In genomic region chr9:54587863-54588262, GRCm38 (mm10) we compare ENCODE assay signal across 12 mouse cellular contexts. TPM values are rescaled to one million over a fixed set of nuclear protein-coding genes. Genes with fewer than 3 reads are reported as not detected.
DNase-seq lines count a peak whose midpoint lies in the region; ATAC-seq lines count a peak whose summit lies in the region.
"Had no signal": no experiment of that assay in that cellular context is flagged by ENCODE, and none has a peak within 500 bp of the region (broad histone marks: within the 10 kb centered on the region; RNA-seq: fewer than 3 reads in every experiment).

No protein-coding gene starts in this region.

- H3K4me2 ChIP-seq in kidney, embryonic 15.5 days: peak overlapping the region; percentile 90
- H3K4me2 ChIP-seq in hindbrain, embryonic 15.5 days: peak overlapping the region; percentile 81
- peak overlapping the region; percentile 90 for H3K4me2 ChIP-seq in midbrain, embryonic 16.5 days (ENCODE audit: low read length)

- DNase-seq in adrenal gland, postnatal 10 days: peak; percentile 68
- DNase-seq in adrenal gland, adult 18-20 months (ENCODE audit: low spot score in 2 of 2): no peak
- DNase-seq in kidney, postnatal 4 days: no peak
- no peak for DNase-seq in lung, postnatal 10 days
- DNase-seq in layer of hippocampus, postnatal 10 days (ENCODE audit: low spot score in 2 of 2): no peak
- DNase-seq: cerebellum, adult 8-10 months; gastrocnemius, postnatal 10 days had no signal

- peaks cover 21% of the 10 kb centered on the region for H3K4me1 ChIP-seq in kidney, embryonic 15.5 days
- peaks cover 19% of the 10 kb centered on the region for H3K4me1 ChIP-seq in hindbrain, embryonic 15.5 days (replicated peaks)
- H3K4me1 ChIP-seq in midbrain, embryonic 16.5 days (ENCODE audit: control insufficient read depth, insufficient read depth, low read length): peaks cover 17% of the 10 kb centered on the region

- WGBS in kidney, embryonic 15.5 days: 47% methylated on average over 4 of the region's 4 CpGs
- 82% methylated on average over 4 of the region's 4 CpGs for WGBS in hindbrain, embryonic 15.5 days
- WGBS in midbrain, embryonic 16.5 days: 42% methylated on average over 4 of the region's 4 CpGs

- H3K27ac ChIP-seq in kidney, embryonic 15.5 days: no peak overlapping the region
- no peak overlapping the region for H3K27ac ChIP-seq in hindbrain, embryonic 15.5 days (replicated peaks)
- H3K27ac ChIP-seq in midbrain, embryonic 16.5 days (ENCODE audit: low read length): no peak overlapping the region

- H3K4me3 ChIP-seq in kidney, embryonic 15.5 days (replicated peaks): peak overlapping the region; percentile 91
- peak overlapping the region; percentile 99 for H3K4me3 ChIP-seq in hindbrain, embryonic 15.5 days
- H3K4me3 ChIP-seq in midbrain, embryonic 16.5 days (ENCODE audit: low read depth, low read length): no peak overlapping the region

- H3K9me3 ChIP-seq in kidney, embryonic 15.5 days (replicated peaks): no peaks in the 10 kb centered on the region
- no peaks in the 10 kb centered on the region for H3K9me3 ChIP-seq in hindbrain, embryonic 15.5 days
- no peaks in the 10 kb centered on the region for H3K9me3 ChIP-seq in midbrain, embryonic 16.5 days (replicated peaks; ENCODE audit: control insufficient read depth, low read length, poor library complexity, severe bottlenecking)

- ATAC-seq in kidney, embryonic 15.5 days (replicated peaks; ENCODE audit: low FRiP score): no peak
- ATAC-seq in hindbrain, embryonic 15.5 days (ENCODE audit: low FRiP score, low read depth): no peak
- ATAC-seq in midbrain, embryonic 16.5 days: no peak

- no peaks in the 10 kb centered on the region for H3K27me3 ChIP-seq in kidney, embryonic 15.5 days
- no peaks in the 10 kb centered on the region for H3K27me3 ChIP-seq in hindbrain, embryonic 15.5 days
- H3K27me3 ChIP-seq in midbrain, embryonic 16.5 days (ENCODE audit: control insufficient read depth, insufficient read depth, low read depth, low read length): no peaks in the 10 kb centered on the region

- H3K36me3 ChIP-seq in kidney, embryonic 15.5 days: peaks cover 29% of the 10 kb centered on the region
- H3K36me3 ChIP-seq in hindbrain, embryonic 15.5 days: peaks cover 20% of the 10 kb centered on the region
- peaks cover 11% of the 10 kb centered on the region for H3K36me3 ChIP-seq in midbrain, embryonic 16.5 days (ENCODE audit: control insufficient read depth, insufficient read depth, low read length)

- no peak overlapping the region for H3K9ac ChIP-seq in kidney, embryonic 15.5 days
- 0 out of 2 replicates have a peak overlapping the region, but pooled peaks have one; percentile 82 for H3K9ac ChIP-seq in hindbrain, embryonic 15.5 days
- H3K9ac ChIP-seq in midbrain, embryonic 16.5 days (ENCODE audit: low read depth, low read length): no peak overlapping the region

RNA-seq across cellular contexts. Expression of gene Idh3a, which starts 1.7 kb away (rescaled TPM):
- 100 to 1,000 TPM; 806 to 826 TPM for total RNA-seq in adrenal gland, postnatal 10 days (2021)
- total RNA-seq in adrenal gland, adult 18-20 months (2021): 100 to 1,000 TPM; 269 to 484 TPM
- polyA plus RNA-seq in kidney, embryonic 15.5 days (2015; fragmentation: Nextera tagmentation; extraction: Ambion mirVana): 139 and 158 TPM in 2 replicates
- polyA plus RNA-seq in hindbrain, embryonic 15.5 days (2015; fragmentation: Nextera tagmentation; extraction: Ambion mirVana): 159 and 160 TPM in 2 replicates
- 148 and 165 TPM in 2 replicates for polyA plus RNA-seq in midbrain, embryonic 16.5 days (2015; fragmentation: Nextera tagmentation; extraction: Ambion mirVana)
- total RNA-seq in layer of hippocampus, postnatal 10 days (2021): 100 to 1,000 TPM; 184 to 199 TPM

RNA-seq across cellular contexts. Expression of gene Cib2, which starts 27.8 kb away (rescaled TPM):
- total RNA-seq in adrenal gland, postnatal 10 days (2021): 10 to 100 TPM; 69.3 to 83.3 TPM
- total RNA-seq in adrenal gland, adult 18-20 months (2021): 100 to 1,000 TPM in 1 of 2 experiments, 10 to 100 TPM in 1; 53.0 to 105 TPM
- 15.9 and 17.4 TPM in 2 replicates for polyA plus RNA-seq in kidney, embryonic 15.5 days (2015; fragmentation: Nextera tagmentation; extraction: Ambion mirVana)
- polyA plus RNA-seq in hindbrain, embryonic 15.5 days (2015; fragmentation: Nextera tagmentation; extraction: Ambion mirVana): 61.6 and 62.3 TPM in 2 replicates
- polyA plus RNA-seq in midbrain, embryonic 16.5 days (2015; fragmentation: Nextera tagmentation; extraction: Ambion mirVana): 54.6 and 60.3 TPM in 2 replicates
- 10 to 100 TPM; 29.9 to 31.8 TPM for total RNA-seq in layer of hippocampus, postnatal 10 days (2021)

RNA-seq across cellular contexts. Expression of gene Sh2d7, which starts 49.1 kb away (rescaled TPM):
- total RNA-seq in adrenal gland, postnatal 10 days (2021): not detected
- not detected for total RNA-seq in adrenal gland, adult 18-20 months (2021)
- polyA plus RNA-seq in kidney, embryonic 15.5 days (2015; fragmentation: Nextera tagmentation; extraction: Ambion mirVana): not detected in 2 replicates
- polyA plus RNA-seq in hindbrain, embryonic 15.5 days (2015; fragmentation: Nextera tagmentation; extraction: Ambion mirVana): 0.09 TPM in 1 of 2 replicates, not detected in the other
- polyA plus RNA-seq in midbrain, embryonic 16.5 days (2015; fragmentation: Nextera tagmentation; extraction: Ambion mirVana): not detected in 2 replicates
- total RNA-seq in layer of hippocampus, postnatal 10 days (2021): not detected
- total RNA-seq: gastrocnemius, postnatal 10 days had no signal
- polyA plus RNA-seq: limb, embryonic 11.5 days; neural tube, embryonic 14.5 days had no signal
